ENCODE assay signal across 22 mouse cellular contexts in the genomic region with DNA sequence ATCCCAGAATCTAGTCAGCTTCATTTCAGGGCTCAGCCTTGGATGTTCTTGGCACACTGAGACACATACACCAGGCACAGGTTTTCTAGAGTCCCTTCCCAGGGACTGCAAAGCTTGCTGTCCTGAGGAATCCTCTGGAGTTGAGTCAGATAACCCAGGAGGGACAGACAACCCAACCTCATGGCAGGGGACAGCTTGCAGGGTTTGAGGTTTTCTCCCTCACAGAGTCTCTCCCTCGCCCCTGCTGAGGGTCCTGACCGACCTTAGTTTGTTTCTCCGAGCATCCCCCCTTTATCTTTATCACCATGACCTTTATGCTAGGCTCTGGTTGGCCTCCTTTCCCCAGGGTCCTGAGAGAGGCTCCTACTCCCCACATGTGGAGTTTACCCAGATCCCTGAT. TPM values are rescaled to one million over a fixed set of nuclear protein-coding genes. Genes with fewer than 3 reads are reported as not detected.
"Had no signal": no experiment of that assay in that cellular context is flagged by ENCODE, and none has a peak within 500 bp of the region (broad histone marks: within the 10 kb centered on the region; RNA-seq: fewer than 3 reads in every experiment).

No protein-coding gene starts in this region.

- H3K9ac ChIP-seq: limb, embryonic 12.5 days; limb, embryonic 13.5 days; limb, embryonic 15.5 days; liver, embryonic 12.5 days; liver, embryonic 13.5 days; liver, embryonic 14.5 days; liver, embryonic 15.5 days; liver, postnatal 0 days; lung, embryonic 14.5 days; lung, embryonic 15.5 days; midbrain, embryonic 12.5 days; midbrain, embryonic 13.5 days; midbrain, embryonic 15.5 days had no signal

- DNase-seq: liver, embryonic 13.5 days had no signal

- H3K27ac ChIP-seq: left cerebral cortex, adult 2 months; limb, embryonic 10.5 days; limb, embryonic 12.5 days; limb, embryonic 13.5 days; limb, embryonic 15.5 days; liver, embryonic 12.5 days; liver, embryonic 13.5 days; liver, embryonic 14.5 days; liver, embryonic 15.5 days; lung, embryonic 15.5 days; midbrain, embryonic 10.5 days; midbrain, embryonic 12.5 days; midbrain, embryonic 13.5 days; midbrain, embryonic 15.5 days had no signal

- H3K36me3 ChIP-seq: liver, embryonic 15.5 days; midbrain, embryonic 10.5 days had no signal

- H3K9me3 ChIP-seq: limb, embryonic 15.5 days; liver, embryonic 12.5 days; liver, embryonic 13.5 days; liver, embryonic 15.5 days; lung, embryonic 15.5 days; megakaryocyte, embryonic 14.5 days; midbrain, embryonic 12.5 days; midbrain, embryonic 13.5 days; midbrain, embryonic 15.5 days had no signal

- H3K4me2 ChIP-seq: limb, embryonic 12.5 days; limb, embryonic 15.5 days; liver, embryonic 11.5 days; lung, embryonic 15.5 days; midbrain, embryonic 12.5 days had no signal

- H3K27me3 ChIP-seq: limb, embryonic 12.5 days; limb, embryonic 13.5 days; limb, embryonic 15.5 days; liver, embryonic 12.5 days; liver, embryonic 13.5 days; liver, embryonic 15.5 days; lung, embryonic 15.5 days; megakaryocyte, embryonic 14.5 days; midbrain, embryonic 12.5 days; midbrain, embryonic 13.5 days; midbrain, embryonic 15.5 days had no signal

- H3K4me3 ChIP-seq: left cerebral cortex, adult 2 months; limb, embryonic 10.5 days; limb, embryonic 12.5 days; limb, embryonic 13.5 days; limb, embryonic 15.5 days; liver, embryonic 12.5 days; liver, embryonic 13.5 days; liver, embryonic 15.5 days; lung, embryonic 15.5 days; midbrain, embryonic 10.5 days; midbrain, embryonic 12.5 days; midbrain, embryonic 13.5 days had no signal

- ATAC-seq: midbrain, embryonic 13.5 days; midbrain, embryonic 15.5 days; midbrain, embryonic 16.5 days had no signal

RNA-seq across cellular contexts. Expression of a gene that starts 34.5 kb away (rescaled TPM):
- polyA plus RNA-seq: liver, adult 2 months; lung, adult 2 months; macrophage had no signal
